Mouse (Mus musculus): ENCODE results near the gene Gga2. TPM values are rescaled to one million over a fixed set of nuclear protein-coding genes. Genes with fewer than 3 reads are reported as not detected.

Gene Gga2
- polyA plus RNA-seq, 1 experiment from 2014 or later: 79.0 TPM

DNA sequence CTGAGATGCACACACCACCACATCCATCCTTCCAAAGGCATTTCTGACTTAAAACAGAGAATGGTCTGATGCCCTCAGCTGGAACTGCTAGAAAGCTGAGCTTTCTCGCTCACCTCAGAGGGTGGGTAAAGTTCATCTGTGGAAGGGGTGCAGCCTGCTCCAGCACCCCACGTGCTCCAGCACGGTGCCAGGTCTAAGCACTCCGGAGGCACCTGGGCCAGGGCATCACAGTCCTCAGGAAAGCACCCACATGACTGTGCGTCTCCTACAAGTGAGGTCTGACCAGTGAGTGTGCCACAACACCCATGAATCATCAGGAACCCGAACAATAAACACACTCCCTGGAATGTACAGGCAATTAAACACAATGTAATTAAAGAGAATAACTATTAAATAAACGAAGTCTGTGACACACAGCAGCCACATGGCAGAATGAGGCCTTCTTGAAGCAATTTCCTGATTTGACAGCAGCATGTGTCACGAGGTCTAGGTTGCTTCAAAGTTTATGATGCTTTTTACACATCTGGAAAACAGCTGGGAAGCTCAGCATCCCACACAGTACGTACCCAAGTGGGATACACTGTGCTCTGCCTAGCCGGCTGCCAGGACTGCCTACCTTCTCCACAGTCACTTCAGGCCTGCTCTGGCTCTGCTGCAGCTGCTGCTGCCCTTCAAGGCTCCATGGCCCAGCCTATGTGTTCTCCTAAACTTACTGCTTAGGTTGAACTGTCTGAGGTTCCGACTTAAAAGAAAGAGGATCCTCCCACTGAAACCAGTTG lies 65.9 kb downstream of the Gga2 start:
- H3K36me3 ChIP-seq (ENCODE audit: control insufficient read depth, insufficient read depth): peaks cover 11% of the 10 kb centered on the region; the same call in 1 of the 2 replicates
- no peak overlapping the region for H3K4me3 ChIP-seq (ENCODE audit: low read length)
- WGBS: 88% methylated on average over 11 of the region's 11 CpGs
- H3K27ac ChIP-seq (ENCODE audit: low read length): no peak overlapping the region
- H3K9me3 ChIP-seq (replicated peaks; ENCODE audit: control insufficient read depth, low read length): no peaks in the 10 kb centered on the region
- H3K9ac ChIP-seq (ENCODE audit: low read length): no peak overlapping the region
- no peak overlapping the region for H3K4me2 ChIP-seq (ENCODE audit: low read depth, low read length)
- no peaks in the 10 kb centered on the region for H3K4me1 ChIP-seq (ENCODE audit: control insufficient read depth, insufficient read depth, low read length)
- no peaks in the 10 kb centered on the region for H3K27me3 ChIP-seq (ENCODE audit: control insufficient read depth, insufficient read depth, low read length)
- ATAC-seq (replicated peaks; ENCODE audit: extremely low read depth, insufficient read depth, low FRiP score): no peak

DNA sequence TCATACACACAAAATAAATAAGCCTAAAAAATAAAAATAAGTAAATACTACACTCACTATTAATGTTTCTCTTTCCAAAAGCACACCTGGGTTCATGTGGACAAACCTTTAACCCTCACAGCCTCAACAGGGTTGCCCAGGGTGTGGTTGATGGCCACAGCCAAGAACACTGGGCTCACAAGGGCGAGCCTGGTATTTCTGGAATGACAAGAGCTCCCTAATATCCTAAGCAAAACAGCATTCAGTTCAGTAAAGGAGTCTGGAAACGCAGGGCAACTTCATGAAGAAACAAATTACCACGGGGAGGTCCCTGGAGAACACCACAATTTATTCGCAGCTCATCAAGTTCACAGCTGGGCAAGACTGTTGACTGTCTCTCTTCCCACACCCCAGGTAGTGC lies 73.5 kb downstream of the Gga2 start:
- peaks cover 11% of the 10 kb centered on the region; the same call in 1 of the 2 replicates for H3K36me3 ChIP-seq (ENCODE audit: control insufficient read depth, insufficient read depth)
- H3K4me2 ChIP-seq (ENCODE audit: low read depth, low read length): no peak overlapping the region
- ATAC-seq (replicated peaks; ENCODE audit: extremely low read depth, insufficient read depth, low FRiP score): no peak
- H3K9ac ChIP-seq (ENCODE audit: low read length): no peak overlapping the region
- H3K27ac ChIP-seq (ENCODE audit: low read length): no peak overlapping the region
- no peak overlapping the region for H3K4me3 ChIP-seq (ENCODE audit: low read length)
- no peaks in the 10 kb centered on the region for H3K9me3 ChIP-seq (replicated peaks; ENCODE audit: control insufficient read depth, low read length)
- H3K4me1 ChIP-seq (ENCODE audit: control insufficient read depth, insufficient read depth, low read length): no peaks in the 10 kb centered on the region
- H3K27me3 ChIP-seq (ENCODE audit: control insufficient read depth, insufficient read depth, low read length): no peaks in the 10 kb centered on the region
- 48% methylated on average over 4 of the region's 4 CpGs for WGBS

DNA sequence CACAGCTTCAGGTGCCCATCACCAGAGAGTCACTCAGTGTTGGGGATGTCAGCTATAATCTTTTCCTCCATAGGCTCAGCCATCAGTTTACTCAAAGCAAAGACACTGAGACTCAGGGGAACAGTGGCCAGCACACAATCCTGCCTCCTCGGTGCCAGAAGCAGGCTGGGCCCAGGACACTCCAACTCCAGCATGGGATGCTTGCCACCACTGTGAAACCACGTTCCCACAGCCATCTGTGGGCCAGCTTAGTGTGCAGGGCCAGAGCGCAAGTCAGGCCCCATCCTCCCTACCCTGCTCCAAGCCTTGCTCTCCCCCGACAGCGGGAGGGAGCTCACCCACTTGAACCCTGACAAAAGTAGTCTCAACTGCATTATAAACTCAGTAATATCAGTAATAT lies 74.8 kb downstream of the Gga2 start:
- Histone ChIP-seq H3K4me1 (ENCODE audit: control insufficient read depth, insufficient read depth, low read length) (peaks cover 4% of the 10 kb centered on the region; the same call in 1 of the 2 replicates), H3K4me3 (ENCODE audit: low read length) (no peak overlapping the region), H3K4me2 (ENCODE audit: low read depth, low read length) (no peak overlapping the region), H3K27me3 (ENCODE audit: control insufficient read depth, insufficient read depth, low read length) (no peaks in the 10 kb centered on the region), H3K36me3 (ENCODE audit: control insufficient read depth, insufficient read depth) (peaks cover 12% of the 10 kb centered on the region; the same call in 1 of the 2 replicates), H3K27ac (ENCODE audit: low read length) (no peak overlapping the region), H3K9me3 (replicated peaks; ENCODE audit: control insufficient read depth, low read length) (no peaks in the 10 kb centered on the region), H3K9ac (ENCODE audit: low read length) (no peak overlapping the region)
- ATAC-seq (replicated peaks; ENCODE audit: extremely low read depth, insufficient read depth, low FRiP score): no peak
- whole genome bisulfite sequencing: 81% methylated on average over 5 of the region's 5 CpGs

DNA sequence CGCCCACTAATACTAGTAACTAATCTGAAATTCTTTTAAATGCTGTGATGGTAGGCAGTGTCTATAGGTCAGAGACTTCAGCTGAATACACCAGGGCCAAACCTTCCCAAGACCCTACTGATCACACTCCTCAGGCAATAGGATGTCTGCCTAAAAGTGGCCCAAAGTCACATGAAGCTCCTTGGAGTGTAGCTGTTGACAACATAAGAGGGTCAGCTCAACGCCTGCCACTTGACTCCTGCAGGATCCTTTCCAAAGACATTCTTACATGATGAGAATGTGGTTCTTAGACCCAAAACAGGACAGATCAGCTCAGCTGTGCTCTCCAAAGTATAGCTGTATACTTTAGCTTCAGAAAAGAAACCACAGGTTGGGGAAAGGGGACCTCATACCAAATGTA lies 78.7 kb downstream of the Gga2 start:
- Histone ChIP-seq H3K9me3 (replicated peaks; ENCODE audit: control insufficient read depth, low read length) (no peaks in the 10 kb centered on the region), H3K4me1 (ENCODE audit: control insufficient read depth, insufficient read depth, low read length) (peaks cover 6% of the 10 kb centered on the region), H3K27me3 (ENCODE audit: control insufficient read depth, insufficient read depth, low read length) (no peaks in the 10 kb centered on the region), H3K36me3 (ENCODE audit: control insufficient read depth, insufficient read depth) (peaks cover 6% of the 10 kb centered on the region; the same call in 1 of the 2 replicates), H3K9ac (ENCODE audit: low read length) (no peak overlapping the region), H3K4me2 (ENCODE audit: low read depth, low read length) (no peak overlapping the region), H3K4me3 (ENCODE audit: low read length) (no peak overlapping the region), H3K27ac (ENCODE audit: low read length) (no peak overlapping the region)
- no peak for ATAC-seq (replicated peaks; ENCODE audit: extremely low read depth, insufficient read depth, low FRiP score)
- 71% methylated on average over 2 of the region's 2 CpGs for WGBS

DNA sequence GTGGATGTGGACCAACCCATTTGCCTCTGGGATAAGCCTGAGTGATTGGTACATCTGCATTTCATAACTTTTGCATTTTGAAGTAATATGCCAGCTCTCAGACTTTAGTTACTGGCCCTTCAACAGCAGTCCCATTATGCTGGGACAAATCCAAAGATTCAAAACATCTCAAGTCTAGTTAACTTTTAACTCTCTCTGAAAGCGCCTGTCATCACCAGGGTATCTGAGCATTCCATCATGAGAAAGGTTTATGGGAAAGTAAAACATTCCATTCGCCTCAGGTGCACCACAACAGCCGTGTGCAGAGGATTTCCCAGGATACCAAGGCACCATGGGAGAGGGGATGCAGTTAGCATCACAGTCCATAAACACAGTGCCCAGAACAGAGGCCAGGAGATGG lies 79.4 kb downstream of the Gga2 start:
- Histone ChIP-seq H3K9ac (ENCODE audit: low read length) (no peak overlapping the region), H3K4me3 (ENCODE audit: low read length) (no peak overlapping the region), H3K4me2 (ENCODE audit: low read depth, low read length) (no peak overlapping the region), H3K27me3 (ENCODE audit: control insufficient read depth, insufficient read depth, low read length) (no peaks in the 10 kb centered on the region), H3K4me1 (ENCODE audit: control insufficient read depth, insufficient read depth, low read length) (peaks cover 14% of the 10 kb centered on the region), H3K9me3 (replicated peaks; ENCODE audit: control insufficient read depth, low read length) (no peaks in the 10 kb centered on the region), H3K27ac (ENCODE audit: low read length) (no peak overlapping the region), H3K36me3 (ENCODE audit: control insufficient read depth, insufficient read depth) (peaks cover 6% of the 10 kb centered on the region; the same call in 1 of the 2 replicates)
- 75% methylated on average over 3 of the region's 3 CpGs for WGBS
- ATAC-seq (replicated peaks; ENCODE audit: extremely low read depth, insufficient read depth, low FRiP score): no peak

DNA sequence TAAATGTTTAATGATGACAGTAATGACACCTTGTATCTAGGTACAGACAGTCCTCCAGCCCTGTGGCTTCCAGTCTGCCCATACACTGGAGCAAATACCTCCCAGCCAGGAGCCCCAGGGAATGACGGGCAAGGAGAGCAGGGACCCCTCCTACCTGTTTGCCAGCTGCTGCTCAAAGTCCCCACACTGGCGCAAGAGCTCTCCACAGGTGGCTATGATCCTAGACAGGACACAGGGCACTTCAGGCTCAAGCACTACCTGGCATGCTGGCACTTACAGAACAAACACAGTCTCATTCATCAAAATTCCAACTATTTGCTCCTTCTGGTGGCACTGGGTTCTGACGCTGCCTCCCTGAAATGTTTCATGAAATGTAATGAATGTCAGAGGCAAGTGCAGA lies 80.0 kb downstream of the Gga2 start:
- peaks cover 6% of the 10 kb centered on the region; the same call in 1 of the 2 replicates for H3K36me3 ChIP-seq (ENCODE audit: control insufficient read depth, insufficient read depth)
- H3K4me3 ChIP-seq (ENCODE audit: low read length): no peak overlapping the region
- H3K4me2 ChIP-seq (ENCODE audit: low read depth, low read length): no peak overlapping the region
- H3K9ac ChIP-seq (ENCODE audit: low read length): no peak overlapping the region
- H3K9me3 ChIP-seq (replicated peaks; ENCODE audit: control insufficient read depth, low read length): no peaks in the 10 kb centered on the region
- no peaks in the 10 kb centered on the region for H3K27me3 ChIP-seq (ENCODE audit: control insufficient read depth, insufficient read depth, low read length)
- no peak for ATAC-seq (replicated peaks; ENCODE audit: extremely low read depth, insufficient read depth, low FRiP score)
- 60% methylated on average over 3 of the region's 3 CpGs for WGBS
- H3K4me1 ChIP-seq (ENCODE audit: control insufficient read depth, insufficient read depth, low read length): peaks cover 20% of the 10 kb centered on the region
- no peak overlapping the region for H3K27ac ChIP-seq (ENCODE audit: low read length)

DNA sequence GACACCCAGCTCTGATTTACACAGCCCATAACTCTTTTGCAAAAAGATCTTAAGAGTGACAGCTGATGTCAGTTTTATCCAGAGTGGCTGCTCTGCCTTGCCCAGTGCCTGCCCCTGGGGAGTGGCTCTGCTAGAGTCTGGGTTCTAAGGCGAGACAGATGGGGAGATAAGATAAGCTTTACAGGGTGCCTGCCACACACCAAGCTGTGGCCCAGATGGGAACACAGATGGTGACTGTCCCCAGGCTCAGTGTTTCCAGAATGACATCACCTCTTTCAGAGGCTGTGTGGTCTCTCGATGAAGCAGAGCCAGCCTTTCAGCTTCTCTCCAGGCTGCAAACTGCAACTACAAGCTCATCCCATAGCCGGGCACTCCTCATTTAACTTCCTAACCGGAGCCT lies 81.3 kb downstream of the Gga2 start:
- no peak overlapping the region for H3K4me3 ChIP-seq (ENCODE audit: low read length)
- H3K9ac ChIP-seq (ENCODE audit: low read length): no peak overlapping the region
- H3K27me3 ChIP-seq (ENCODE audit: control insufficient read depth, insufficient read depth, low read length): no peaks in the 10 kb centered on the region
- H3K9me3 ChIP-seq (replicated peaks; ENCODE audit: control insufficient read depth, low read length): no peaks in the 10 kb centered on the region
- H3K27ac ChIP-seq (ENCODE audit: low read length): no peak overlapping the region
- H3K4me1 ChIP-seq (ENCODE audit: control insufficient read depth, insufficient read depth, low read length): peaks cover 20% of the 10 kb centered on the region
- ATAC-seq (replicated peaks; ENCODE audit: extremely low read depth, insufficient read depth, low FRiP score): 0 out of 2 replicates have a peak, but pooled peaks have one; percentile 25
- peaks cover 6% of the 10 kb centered on the region; the same call in 1 of the 2 replicates for H3K36me3 ChIP-seq (ENCODE audit: control insufficient read depth, insufficient read depth)
- 40% methylated on average over 4 of the region's 4 CpGs for WGBS
- no peak overlapping the region for H3K4me2 ChIP-seq (ENCODE audit: low read depth, low read length)

DNA sequence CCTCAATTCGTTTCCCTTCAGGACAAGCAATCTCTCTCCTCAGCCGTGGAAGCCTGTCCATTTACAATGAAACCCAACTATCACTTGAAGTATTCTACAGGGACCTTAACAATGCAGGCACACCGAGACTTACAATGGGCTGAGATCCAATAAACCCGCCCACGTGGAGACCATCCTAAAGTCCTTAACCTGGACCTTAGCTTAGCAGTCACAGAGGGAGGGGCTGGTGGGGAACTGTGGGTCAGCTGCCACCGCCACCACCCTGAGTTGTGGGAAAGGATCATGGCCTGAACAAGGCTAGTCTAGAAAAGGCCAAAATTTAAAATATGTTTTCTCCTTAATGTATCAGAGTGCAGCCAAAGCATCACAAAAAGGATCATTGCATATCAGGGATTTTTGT lies 81.8 kb downstream of the Gga2 start:
- peaks cover 20% of the 10 kb centered on the region for H3K4me1 ChIP-seq (ENCODE audit: control insufficient read depth, insufficient read depth, low read length)
- no peak overlapping the region for H3K27ac ChIP-seq (ENCODE audit: low read length)
- WGBS: 64% methylated on average over 6 of the region's 6 CpGs

DNA sequence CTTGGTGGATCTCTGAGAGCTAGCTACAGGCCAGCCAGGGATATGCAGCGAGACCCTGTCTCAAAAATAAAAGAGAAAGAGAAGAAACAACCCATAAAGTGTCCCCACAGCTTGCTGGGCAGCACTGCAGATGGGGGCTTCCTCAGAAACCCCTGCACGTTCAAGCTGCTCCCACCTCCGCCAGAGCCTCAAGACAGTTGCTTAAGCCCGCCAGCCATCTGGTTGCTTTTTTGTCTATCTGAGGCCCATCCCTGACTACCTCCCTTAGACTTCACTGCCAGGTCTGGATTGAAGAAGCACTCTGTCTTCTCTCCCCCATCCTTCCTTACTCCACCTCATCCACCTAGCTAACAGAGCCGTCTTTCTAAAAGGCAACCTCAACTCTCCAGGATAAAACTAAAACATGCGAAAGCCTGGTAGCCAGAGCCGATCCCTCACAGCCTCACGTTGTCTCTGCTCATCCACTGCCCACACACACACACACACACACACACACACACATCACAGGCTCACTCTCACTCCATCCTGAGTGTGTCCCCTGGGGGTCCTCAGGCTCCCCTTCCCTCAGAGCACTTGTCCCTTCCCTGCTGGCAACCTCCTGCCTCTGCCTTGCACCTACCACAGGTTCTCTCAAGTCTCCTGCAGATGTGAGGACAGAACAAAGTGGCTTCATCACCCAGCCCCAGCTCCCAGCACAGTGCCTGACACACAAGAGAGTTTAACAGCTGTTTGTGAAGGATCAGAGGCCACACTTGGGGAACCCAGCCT lies 82.7 kb downstream of the Gga2 start:
- no peaks in the 10 kb centered on the region for H3K27me3 ChIP-seq (ENCODE audit: control insufficient read depth, insufficient read depth, low read length)
- WGBS: 88% methylated on average over 8 of the region's 8 CpGs
- H3K9me3 ChIP-seq (replicated peaks; ENCODE audit: control insufficient read depth, low read length): no peaks in the 10 kb centered on the region
- H3K4me2 ChIP-seq (ENCODE audit: low read depth, low read length): no peak overlapping the region
- no peak overlapping the region for H3K27ac ChIP-seq (ENCODE audit: low read length)
- ATAC-seq (replicated peaks; ENCODE audit: extremely low read depth, insufficient read depth, low FRiP score): no peak
- no peak overlapping the region for H3K4me3 ChIP-seq (ENCODE audit: low read length)
- H3K9ac ChIP-seq (ENCODE audit: low read length): no peak overlapping the region
- 0 out of 2 replicates have a peak, but pooled peaks cover 3% of the 10 kb centered on the region for H3K36me3 ChIP-seq (ENCODE audit: control insufficient read depth, insufficient read depth)
- H3K4me1 ChIP-seq (ENCODE audit: control insufficient read depth, insufficient read depth, low read length): peaks cover 20% of the 10 kb centered on the region

More for the DNA sequence above, 81.8 kb downstream of the Gga2 start:
- no peak overlapping the region for H3K9ac ChIP-seq (ENCODE audit: low read length)
- no peak overlapping the region for H3K4me3 ChIP-seq (ENCODE audit: low read length)
- H3K9me3 ChIP-seq (replicated peaks; ENCODE audit: control insufficient read depth, low read length): no peaks in the 10 kb centered on the region
- H3K36me3 ChIP-seq (ENCODE audit: control insufficient read depth, insufficient read depth): peaks cover 6% of the 10 kb centered on the region; the same call in 1 of the 2 replicates
- ATAC-seq (replicated peaks; ENCODE audit: extremely low read depth, insufficient read depth, low FRiP score): no peak
- H3K4me2 ChIP-seq (ENCODE audit: low read depth, low read length): no peak overlapping the region
- H3K27me3 ChIP-seq (ENCODE audit: control insufficient read depth, insufficient read depth, low read length): no peaks in the 10 kb centered on the region
